Mouse (Mus musculus) granulocyte monocyte progenitor cell, adult 5-6 weeks (primary cell): ENCODE data around the gene Gm21761. TPM values are rescaled to one million over a fixed set of nuclear protein-coding genes. Genes with fewer than 3 reads are reported as not detected.

Source experiments
- total RNA-seq, 2 experiments: library from RNA; stranded (forward) in 1 of 2; stranded (reverse) in 1 of 2; fragments of 200-712, 200-1000 nt in 1 of 2; fragments of >200 nt in 1 of 2; fragmentation: Nextera tagmentation in 1 of 2; gene quantifications; 2 replicates each; pipeline ENCODE4 v1.2.3; 2014 to 2017

Gene Gm21761
- total RNA-seq, 2 experiments from 2014 or later: not detected

Other genes starting within 250 kb of the Gm21761 start
- 18.3 and 21.5 TPM in 2 replicates for gene Hmgcs1, start 238.9 kb downstream of the Gm21761 start, total RNA-seq (2014; fragmentation: Nextera tagmentation)
- 32.9 and 35.5 TPM in 2 replicates for gene Hmgcs1, start 238.9 kb downstream of the Gm21761 start, total RNA-seq (2017)
- 0.30 and 0.83 TPM in 2 replicates for gene Nim1k, start 173.4 kb downstream of the Gm21761 start, total RNA-seq (2014; fragmentation: Nextera tagmentation)
- 0.26 and 0.88 TPM in 2 replicates for gene Nim1k, start 173.4 kb downstream of the Gm21761 start, total RNA-seq (2017)
- 49.3 and 60.3 TPM in 2 replicates for gene Zfp131, start 138.4 kb downstream of the Gm21761 start, total RNA-seq (2014; fragmentation: Nextera tagmentation)
- 64.4 and 64.8 TPM in 2 replicates for gene Zfp131, start 138.4 kb downstream of the Gm21761 start, total RNA-seq (2017)
- gene AF067063, start 99.1 kb downstream of the Gm21761 start, total RNA-seq (2014; fragmentation: Nextera tagmentation): not detected in 2 replicates
- gene AF067063, start 99.1 kb downstream of the Gm21761 start, total RNA-seq (2017): not detected in 2 replicates
- not detected in 2 replicates for gene D13Ertd608e, start 93.3 kb downstream of the Gm21761 start, total RNA-seq (2014; fragmentation: Nextera tagmentation)
- gene D13Ertd608e, start 93.3 kb downstream of the Gm21761 start, total RNA-seq (2017): not detected in 2 replicates
- gene Tcstv1, start 34.5 kb downstream of the Gm21761 start, total RNA-seq (2014; fragmentation: Nextera tagmentation): not detected in 2 replicates
- gene Tcstv1, start 34.5 kb downstream of the Gm21761 start, total RNA-seq (2017): not detected in 2 replicates
- not detected in 2 replicates for gene B020031M17Rik, start 21.5 kb upstream of the Gm21761 start, total RNA-seq (2014; fragmentation: Nextera tagmentation)
- gene B020031M17Rik, start 21.5 kb upstream of the Gm21761 start, total RNA-seq (2017): not detected in 2 replicates
- gene Gm36079, start 97.7 kb upstream of the Gm21761 start, total RNA-seq (2014; fragmentation: Nextera tagmentation): not detected in 2 replicates
- gene Gm36079, start 97.7 kb upstream of the Gm21761 start, total RNA-seq (2017): not detected in 2 replicates
- 63.0 and 68.6 TPM in 2 replicates for gene Gm21188, start 122.9 kb upstream of the Gm21761 start, total RNA-seq (2014; fragmentation: Nextera tagmentation)
- 31.0 and 37.9 TPM in 2 replicates for gene Gm21188, start 122.9 kb upstream of the Gm21761 start, total RNA-seq (2017)
- not detected in 2 replicates for gene Gm20767, start 211.0 kb upstream of the Gm21761 start, total RNA-seq (2014; fragmentation: Nextera tagmentation)
- gene Gm20767, start 211.0 kb upstream of the Gm21761 start, total RNA-seq (2017): not detected in 2 replicates
- not detected in 2 replicates for gene Gm21818, start 243.2 kb upstream of the Gm21761 start, total RNA-seq (2014; fragmentation: Nextera tagmentation)
- not detected in 2 replicates for gene Gm21818, start 243.2 kb upstream of the Gm21761 start, total RNA-seq (2017)